Mouse (Mus musculus): ENCODE measurements around the gene Dram1. TPM values are rescaled to one million over a fixed set of nuclear protein-coding genes. Genes with fewer than 3 reads are reported as not detected.

The Dram1 gene
- total RNA-seq, 2 experiments from 2014 or later = 1.4 to 2.9 TPM

DNA sequence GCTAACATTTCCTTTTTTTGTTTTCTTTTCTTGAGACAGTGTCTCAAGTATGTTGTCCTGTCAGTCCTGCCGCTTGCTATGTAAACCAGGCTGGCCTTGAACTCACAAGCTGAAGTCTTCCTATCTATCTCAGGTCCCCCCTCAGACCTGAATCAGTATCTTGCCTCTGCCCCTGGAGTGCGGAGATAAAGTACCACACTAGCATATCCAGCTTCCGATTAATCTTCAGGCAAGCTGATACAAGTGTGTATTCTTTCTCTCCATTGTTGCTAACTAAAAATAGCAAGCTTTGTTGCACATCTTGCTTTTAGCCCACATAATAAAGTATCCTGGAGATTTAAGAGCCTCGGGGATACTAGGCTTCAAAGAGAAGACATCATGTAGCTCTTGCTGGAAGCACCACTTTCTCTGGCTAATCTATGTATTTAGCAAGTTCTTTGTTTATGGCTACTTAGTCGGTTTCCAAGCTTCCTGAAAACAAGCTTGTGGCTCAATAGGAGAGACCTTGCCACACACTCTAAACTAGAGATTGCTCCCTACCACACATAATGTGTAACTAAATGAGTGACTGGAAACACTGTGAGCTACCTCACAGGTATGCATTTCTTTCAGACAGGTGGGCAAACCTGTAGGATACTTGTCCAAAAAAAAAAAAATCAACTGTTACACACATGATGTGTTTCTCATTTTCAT is 27.3 kb downstream of the Dram1 start:
- DNase-seq (ENCODE audit: low spot score) = no peak

DNA sequence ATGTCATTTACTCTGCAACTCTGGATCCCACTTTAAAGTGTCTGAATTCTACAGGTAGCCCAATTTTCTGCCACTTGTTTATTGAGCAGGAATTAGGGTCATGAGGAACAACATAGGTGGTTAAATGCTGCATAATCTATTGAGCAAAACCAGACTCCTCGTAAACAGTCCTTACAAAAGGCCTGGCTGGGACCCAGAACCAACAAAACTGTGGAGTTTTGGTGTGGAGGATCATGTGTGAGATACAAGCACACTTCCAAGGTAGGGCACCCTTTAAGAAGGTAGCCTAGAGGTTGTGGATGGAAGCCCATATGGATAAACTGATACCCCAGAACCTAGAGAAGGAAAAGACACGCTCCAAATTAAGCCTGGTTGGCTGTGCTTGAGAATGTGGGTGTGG is 28.2 kb downstream of the Dram1 start:
- DNase-seq (ENCODE audit: low spot score) = no peak

DNA sequence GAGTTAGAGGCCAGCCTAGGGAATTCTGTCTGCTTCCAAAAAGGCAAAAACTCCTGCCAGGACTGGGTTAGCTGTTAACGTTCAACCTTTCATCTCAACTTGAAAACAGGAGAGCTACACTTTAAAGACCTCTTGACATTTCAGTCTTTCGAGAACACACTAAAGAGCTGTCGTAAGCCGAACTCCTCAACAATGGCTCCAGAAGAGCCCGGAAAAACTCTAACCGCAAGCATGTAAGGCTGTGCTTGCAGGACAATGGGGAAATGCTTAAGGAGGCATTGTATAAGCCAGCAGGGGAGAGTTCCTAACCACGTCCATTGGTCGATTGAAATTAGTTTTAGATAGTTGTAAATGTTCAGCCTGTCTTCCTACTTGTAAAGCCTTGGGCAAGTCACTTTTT is 29.1 kb downstream of the Dram1 start:
- DNase-seq (ENCODE audit: low spot score) = no peak

DNA sequence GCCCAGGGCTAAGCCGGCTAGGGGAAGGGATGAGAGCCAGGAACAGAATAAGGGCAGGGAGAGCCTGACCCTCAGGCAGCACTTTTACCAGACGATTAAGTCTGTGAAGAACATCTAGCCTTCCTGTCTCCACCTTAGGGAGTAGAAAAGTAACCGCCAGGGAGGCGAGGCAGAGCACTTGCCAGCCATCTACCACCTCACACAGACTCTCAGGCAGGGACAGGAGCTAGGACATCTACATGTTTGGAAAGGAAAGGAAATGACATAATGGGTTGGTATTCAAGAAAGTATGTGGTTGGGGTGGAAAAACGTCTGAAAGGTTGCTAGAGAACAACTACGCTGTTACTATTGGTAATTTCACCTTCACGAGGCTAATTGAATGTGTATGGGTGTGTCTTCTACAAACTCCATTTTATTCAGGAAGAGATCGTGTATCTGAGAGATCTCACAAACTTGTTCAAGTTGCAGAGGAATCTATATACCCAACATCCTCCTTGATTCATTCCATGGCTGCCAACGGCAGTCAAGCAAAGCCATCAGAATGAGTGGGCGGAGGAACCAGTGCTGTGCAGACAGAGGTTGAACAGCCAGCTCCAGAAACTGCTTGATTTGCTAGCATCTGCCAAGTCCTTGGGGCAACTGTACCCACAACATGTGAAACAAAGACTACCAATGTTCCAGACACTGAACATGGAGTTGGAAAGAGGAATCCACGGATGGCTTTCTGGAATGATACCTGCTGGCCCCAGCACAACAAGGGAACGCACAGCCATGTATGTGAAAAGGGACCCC is 32.2 kb downstream of the Dram1 start:
- DNase-seq (ENCODE audit: low spot score) = no peak

DNA sequence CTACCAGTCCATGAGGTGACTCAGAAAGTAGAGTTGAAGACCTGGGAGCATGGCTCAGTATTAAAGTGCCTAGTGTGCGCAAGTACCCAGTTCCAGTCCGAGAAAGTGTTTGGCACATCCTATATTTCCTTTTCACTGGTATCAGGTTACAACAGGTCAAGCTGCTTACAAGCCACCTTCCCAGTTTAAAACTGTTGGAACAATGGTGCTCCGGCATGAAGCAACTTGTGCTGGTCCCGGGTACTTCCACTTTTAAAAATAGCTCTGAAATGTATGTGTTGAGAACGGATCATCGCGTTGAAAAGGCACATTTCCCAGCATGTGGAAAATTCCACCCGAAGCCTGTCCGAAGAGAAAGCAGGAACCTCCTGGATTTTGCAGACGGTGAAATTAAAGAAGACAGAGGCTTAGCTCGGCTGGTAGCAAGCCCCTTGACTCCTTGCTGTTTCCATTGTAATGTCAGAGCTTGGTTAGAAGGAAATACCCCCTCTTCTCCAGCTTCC is 32.9 kb downstream of the Dram1 start:
- DNase-seq (ENCODE audit: low spot score) = no peak

DNA sequence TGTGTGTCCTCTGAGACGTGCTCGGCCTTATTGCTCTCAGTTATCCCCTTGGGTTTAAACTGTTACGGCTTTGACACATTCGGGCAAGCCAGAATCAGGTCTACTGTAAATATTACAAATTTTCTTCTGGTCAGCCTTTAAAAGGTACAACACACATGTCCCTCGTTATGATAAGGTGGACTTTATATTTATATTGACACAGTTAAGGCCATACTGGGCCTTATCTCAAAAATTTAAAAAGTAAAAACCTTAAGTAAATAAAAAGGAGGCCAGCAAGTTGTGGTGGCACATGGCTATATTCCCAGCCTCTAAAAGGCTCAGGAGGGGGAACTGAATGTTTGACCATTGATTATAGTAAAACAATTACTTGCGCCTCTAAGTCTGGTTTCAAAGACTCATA is 37.5 kb downstream of the Dram1 start:
- no peak for DNase-seq (ENCODE audit: low spot score)

DNA sequence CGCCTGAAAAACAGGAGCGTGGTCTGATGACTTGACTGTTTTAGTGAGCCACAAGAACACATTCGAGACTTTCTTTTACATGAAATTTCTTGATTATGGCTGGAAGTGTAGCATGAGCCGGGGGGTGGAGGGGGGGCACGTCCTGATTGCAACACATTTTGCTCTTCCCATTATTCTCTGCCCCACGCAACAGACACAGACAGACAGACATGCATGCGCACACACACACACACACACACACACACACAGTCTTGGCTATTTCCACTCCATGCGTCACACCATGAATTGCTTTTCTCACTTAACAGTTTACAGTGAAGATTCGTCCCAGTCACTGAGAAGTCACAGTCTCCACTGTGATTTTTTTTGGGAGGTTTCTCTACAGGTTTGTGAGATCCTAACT is 38.2 kb downstream of the Dram1 start:
- no peak for DNase-seq (ENCODE audit: low spot score)

DNA sequence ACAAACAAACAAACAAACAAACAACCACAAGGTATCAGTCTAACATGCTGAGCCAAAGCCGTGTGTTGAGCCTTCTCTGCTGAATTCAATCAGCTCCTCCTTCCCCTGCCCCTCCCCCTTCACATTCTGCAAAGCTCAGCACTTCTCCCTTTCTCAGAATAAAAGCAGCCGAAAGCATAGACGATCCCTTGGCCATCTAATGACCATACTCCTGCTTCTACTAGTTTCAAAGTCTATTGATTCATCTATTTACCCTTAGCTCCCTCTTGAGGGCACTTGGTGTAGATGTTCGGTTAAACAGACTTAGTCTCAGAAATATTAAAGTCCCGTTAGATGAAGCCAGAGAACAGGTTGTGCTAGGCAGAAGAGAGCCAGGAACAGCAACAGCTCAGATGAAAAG is 48.2 kb downstream of the Dram1 start:
- DNase-seq (ENCODE audit: low spot score) = no peak

DNA sequence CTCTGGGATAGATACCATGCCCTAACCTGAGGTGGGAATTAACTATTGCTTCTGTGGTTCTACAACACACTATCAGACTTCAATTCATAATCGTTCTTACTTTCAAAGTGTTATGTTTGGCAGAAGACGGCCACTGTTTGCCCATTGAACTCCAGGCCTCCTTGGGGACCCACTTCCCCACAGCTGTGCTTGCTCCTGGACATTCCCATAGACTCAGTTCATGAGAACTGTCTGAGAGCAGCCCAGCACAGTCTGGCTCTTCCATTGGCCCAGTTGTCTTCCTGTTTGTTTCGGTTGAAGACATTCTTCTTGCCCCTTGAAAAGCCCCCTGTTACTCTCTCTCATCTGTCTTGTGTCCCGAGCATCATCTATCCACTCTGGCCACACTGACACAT is 50.8 kb downstream of the Dram1 start:
- no peak for DNase-seq (ENCODE audit: low spot score)

DNA sequence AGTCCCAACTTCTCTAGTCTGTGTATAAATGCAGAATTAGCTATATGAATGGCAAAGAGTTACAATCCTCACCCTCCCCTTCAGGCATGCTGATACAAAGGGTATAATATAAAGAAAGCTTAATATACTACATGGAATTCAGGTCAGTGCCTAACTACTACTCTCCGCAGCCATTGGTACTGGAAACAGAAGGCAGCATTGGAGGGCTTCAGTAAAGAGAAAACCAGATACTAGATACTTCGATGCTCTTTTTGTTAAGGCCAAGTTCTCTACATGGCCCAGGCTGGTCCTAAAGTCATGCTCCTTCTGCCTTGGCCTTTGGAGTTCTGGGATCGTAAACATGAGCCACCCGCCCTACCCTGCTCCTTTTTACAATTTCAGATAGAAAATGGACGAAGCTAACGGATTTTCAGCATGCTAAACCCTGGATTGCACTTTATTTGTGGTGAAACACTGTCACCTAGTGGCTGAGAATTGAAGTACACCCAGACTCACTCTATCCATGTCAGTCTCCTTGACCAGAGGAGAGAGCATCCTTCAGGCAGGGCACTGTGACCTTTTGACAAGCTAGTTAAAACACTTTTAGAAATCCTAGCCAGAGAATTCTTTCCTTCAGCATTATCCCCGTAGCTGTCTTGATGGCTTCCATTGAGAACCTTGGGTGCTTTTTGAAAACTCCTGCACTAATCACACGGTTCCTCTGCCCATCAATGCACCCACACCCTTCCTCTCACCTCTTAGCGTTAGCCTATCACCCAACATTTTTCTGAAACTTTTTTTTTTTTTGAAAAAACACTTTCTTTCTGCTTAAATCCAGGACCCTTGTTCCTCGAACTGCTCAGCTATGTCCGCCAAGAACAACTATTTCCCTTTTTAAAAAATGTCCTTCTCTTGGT is 51.5 kb downstream of the Dram1 start:
- peak; percentile 86 for DNase-seq (ENCODE audit: low spot score)

DNA sequence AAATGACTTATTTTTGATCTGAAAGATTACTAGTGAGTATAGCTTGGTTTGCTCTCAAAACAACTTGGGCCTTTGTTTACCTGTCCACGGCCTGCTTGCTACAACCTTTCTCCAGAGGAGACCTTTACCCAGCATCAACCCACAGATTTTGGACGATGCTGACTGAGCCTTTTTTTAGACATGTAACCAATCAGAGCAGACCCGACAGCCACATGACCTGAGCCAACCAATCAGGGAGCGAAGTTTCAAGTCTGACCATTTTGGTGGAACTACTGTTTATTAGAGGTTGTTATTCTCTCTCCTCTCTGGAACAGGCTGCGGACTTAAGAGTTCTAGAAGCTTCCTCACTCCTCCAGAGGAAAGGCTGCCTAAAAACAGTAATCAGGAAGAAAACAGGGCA is 57.1 kb downstream of the Dram1 start:
- DNase-seq (ENCODE audit: low spot score) = no peak

DNA sequence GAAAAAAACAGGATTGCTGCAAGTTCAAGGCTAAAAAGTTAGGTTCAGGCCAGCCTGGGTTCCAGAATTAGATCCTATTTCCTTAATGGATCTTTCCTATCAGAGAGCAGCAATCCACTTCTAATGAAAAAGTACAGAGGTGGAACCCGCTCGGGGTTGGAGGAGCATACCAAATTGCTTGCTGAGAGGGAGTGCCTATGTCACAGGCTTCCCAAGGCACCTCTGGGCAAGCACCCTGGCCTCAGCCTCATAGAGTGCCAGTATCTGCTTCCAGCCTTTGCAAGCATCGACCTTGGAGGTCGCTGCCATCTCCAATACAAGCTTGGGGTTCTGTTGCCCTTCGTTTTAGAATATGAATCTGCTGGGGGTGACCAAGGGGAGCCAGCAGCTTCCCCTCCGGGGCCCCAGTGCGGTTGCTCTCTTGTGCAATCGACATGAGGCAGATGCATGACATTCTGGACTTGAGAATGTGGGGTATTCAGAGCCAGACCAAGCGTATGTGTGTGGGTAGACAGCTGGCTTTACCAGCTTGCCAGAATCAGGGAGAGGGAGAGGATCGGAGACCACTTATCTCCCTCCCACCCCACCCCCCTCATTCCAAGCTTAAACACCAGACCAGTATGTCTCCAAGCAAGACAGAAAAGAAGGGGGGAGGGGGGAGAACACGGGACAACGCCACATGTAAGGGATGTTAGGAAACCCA is 58.0 kb downstream of the Dram1 start:
- no peak for DNase-seq (ENCODE audit: low spot score)

DNA sequence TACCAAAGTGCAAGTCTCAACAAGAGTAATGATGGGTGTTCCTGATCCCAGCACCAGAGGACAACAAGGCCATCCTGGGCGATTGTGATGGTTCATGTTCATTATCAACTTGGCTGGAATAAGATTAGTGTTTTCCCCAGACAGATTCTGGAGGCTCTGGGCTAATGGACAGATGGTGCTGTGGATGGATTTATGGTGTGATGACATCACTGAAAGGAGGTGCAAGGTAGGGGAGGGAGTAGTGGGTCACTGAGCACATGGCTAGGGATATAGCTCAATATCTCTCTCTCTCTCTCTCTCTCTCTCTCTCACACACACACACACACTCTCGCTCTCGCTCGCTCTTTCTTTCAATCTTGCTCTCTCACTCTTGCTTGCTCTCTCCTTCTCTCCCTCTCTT is 60.7 kb downstream of the Dram1 start:
- no peak for DNase-seq (ENCODE audit: low spot score)

DNA sequence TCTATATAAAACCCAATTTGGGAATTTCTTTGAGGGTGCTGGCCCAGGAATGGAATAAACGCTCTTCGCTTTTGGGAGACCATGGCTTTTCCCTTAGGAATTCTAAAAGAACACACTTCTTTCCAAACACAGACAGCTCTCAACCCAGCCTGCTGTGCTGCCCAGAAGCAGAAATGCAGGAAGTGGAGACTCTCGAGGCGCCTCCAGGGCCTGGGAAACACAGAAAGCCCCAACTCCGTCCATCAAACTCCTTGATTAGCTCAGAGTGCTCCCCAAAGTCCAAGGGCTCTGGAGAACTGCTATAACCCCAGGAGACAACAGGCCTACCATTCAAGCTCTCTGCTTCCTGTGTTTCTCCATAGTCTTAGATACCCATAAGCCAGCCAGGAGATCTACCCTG is 61.7 kb downstream of the Dram1 start:
- DNase-seq (ENCODE audit: low spot score) = no peak

DNA sequence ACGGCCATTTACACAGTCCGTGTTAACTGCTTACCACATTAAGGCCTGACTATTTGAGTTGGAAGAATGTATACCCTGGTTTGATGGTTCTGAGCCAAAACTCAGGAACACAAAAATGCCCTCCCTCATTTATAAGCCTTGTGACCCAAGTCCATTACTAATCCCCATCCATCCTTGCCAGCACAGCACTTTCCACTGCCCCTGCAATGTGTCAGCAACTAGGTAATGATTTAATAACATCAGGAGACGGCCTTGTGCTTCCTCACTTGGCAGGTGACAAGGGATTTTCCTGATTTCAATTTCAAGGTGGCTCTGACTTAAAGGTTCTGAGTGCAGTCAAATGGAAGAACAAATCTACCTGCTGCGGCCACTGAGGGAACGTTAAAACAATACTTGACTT is 64.0 kb downstream of the Dram1 start:
- no peak for DNase-seq (ENCODE audit: low spot score)

DNA sequence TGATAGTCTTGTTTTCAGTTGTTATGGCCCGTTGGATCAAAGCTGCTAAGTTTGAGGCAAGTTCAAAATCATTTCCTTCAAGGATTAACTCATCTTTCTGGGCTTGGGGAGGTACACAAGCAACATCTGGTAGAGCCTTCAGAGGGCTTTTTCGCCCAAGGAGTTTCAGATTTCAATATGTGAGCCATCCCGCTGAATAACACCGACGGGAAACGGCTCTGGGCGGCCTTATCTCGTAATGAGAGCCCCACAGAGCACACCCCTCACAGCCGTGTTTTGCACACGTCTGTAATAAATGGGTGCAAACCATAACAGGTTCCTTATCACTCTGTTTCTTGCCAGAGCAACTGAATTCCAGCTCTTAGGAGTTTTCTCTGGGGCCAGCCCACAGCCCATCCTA is 69.0 kb downstream of the Dram1 start:
- no peak for DNase-seq (ENCODE audit: low spot score)

DNA sequence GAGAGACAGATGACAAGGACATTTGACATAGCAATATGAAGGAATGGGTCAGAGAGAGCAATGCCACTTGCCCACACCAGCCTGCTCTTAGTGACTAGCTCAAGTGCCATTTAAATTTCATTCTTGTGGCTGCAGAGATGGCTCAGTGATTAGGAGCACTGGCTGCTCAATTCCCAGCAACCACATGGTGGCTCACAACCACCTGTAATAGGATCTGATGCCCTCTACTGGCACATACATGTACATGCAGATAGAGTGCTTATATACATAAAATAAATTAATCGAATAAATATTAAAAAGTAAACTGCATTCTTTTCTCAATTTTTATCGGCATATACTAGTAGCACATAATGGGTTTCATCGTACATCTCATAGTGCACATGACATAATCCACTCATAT is 72.6 kb downstream of the Dram1 start:
- no peak for DNase-seq (ENCODE audit: low spot score)

DNA sequence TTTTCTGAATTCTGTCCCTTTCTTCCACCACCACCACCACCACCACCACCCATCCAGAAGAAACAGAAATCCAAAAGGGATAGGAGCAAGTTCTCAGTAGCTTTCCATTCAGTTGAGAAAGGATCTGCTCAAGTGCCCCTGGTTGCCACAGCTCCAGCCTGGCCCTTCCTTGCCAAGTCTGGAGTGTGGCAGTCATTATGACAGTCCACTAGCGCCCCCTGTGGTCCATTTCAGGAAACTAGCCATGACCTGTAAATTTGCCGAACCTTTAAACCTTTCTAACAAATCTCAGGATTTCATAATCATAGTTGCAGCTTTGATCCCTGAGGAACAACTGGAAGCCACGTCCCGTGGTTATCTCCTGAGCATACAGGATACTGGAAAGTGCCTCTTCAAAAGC is 74.6 kb downstream of the Dram1 start:
- peak; percentile 84 for DNase-seq (ENCODE audit: low spot score)

DNA sequence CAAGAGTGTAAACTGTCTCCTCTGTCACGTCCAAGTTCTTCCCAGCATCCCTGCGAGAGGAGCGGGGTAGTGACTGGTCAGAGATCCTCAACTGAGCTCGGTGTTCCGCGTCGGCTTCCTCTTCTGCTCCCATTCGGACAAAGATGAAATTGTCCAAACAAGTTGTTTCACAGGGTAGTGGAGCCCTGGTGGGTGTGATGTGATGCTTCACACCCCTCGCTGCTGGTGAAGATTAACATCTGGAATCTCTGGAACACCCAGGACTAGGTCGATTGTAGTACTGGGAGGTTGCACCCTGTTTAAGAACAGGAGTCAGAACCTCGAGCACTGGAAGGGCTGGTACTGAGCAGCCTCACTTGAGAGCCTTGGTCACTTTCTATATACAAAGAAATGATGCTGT is 75.8 kb downstream of the Dram1 start:
- DNase-seq (ENCODE audit: low spot score) = peak; percentile 27

DNA sequence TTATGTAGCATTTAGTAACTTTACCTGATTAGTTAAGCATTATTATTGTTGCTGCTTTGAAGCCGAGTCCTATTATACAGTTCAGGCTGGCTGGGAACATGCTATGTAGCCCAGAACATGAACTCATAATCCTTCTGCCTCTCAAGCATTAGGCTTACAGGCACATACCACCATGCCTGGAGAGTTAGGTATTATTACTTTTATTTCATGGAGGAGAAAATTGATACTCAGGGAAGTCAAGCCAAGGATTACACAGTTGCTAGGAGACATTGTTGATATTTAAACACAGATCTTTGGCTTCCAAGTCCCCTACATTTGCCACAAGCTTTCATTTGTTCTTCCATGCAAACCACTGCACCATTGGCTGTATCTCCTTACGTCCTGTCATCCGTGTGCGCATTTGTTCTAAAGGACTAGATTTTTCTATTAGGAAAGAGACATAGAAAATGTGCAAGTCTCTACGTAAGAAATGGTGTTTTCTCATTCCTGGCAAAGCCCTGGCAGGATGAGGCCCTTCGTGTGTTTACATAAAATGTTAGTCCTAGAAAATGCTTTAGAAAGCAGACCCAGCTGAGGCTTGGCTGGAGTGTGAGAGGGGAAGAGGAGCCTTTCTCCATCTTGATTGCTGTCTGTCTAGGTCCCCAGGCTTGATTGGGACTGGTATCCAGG is 76.9 kb downstream of the Dram1 start:
- peak; percentile 23 for DNase-seq (ENCODE audit: low spot score)

DNA sequence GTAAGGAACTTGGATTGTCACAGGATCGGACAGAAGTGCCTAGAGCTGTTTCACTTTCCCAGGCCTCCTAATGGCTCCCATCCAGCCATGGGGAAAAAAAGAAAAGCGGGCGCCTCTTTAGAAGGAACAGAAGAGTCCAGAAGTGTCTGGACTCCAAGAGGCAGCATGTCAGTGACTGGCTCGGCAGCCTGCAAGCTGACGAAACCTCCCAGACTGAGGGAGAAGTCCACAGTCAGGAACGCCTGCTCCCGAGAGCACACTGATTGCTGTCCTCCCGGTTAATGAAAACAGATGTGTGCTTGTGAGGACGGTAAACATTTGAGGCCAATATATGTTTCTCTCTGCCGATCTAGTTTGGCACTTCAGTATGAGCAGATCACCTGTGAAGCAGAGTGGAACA is 81.9 kb downstream of the Dram1 start:
- peak; percentile 64 for DNase-seq (ENCODE audit: low spot score)
